Mouse (Mus musculus): ENCODE measurements around the gene Tnfsf12. TPM values are rescaled to one million over a fixed set of nuclear protein-coding genes. Genes with fewer than 3 reads are reported as not detected.

Gene Tnfsf12
- 17.2 and 17.8 TPM in 2 replicates for polyA plus RNA-seq (2015; fragmentation: Nextera tagmentation; extraction: Ambion mirVana)

DNA sequence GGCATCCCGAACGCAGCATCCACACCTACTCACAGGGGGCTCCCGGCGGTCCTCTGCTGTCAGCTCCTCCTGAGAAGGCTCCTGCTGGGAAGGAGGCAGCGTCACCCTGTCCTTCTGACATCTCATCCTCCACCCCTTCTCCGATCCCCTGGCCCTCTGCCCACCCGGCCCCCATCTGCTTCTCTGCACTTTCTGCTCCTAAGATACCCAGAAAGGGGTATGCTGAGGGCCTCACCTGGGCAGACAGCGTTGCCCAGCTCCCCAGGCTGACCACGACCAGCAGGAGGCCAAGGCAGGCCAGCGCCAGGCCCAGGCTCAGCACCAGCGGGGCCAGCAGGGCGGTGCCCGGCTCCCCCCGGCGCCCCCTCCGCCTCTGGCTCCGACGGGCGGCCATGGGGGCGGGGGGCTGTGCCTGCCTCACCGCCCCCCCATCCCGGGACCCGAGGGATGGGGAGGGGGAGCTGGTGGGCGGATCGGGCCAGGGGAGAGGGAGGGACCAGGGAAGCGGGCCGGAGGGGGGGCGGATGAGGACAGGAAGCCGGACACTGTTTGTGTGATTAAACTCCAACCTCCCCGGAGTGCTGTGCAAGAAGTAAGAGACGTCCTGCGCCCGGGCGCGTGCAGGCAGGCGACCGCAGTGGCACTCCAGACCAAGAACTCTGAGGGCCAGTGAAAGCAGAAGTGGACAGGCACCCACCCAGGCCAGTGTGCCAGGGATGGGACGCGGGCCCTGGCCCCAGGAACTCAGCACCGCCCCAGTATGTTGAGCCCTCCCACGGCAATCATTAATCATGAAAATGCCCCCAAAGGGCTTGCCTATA, at the start of gene Tnfsf12, which contains the start of gene Tnfsfm13:
TSS of gene Tnfsf12 (minus strand) at position 489 of the 821 bp plus-strand sequence.
TSS of gene Tnfsfm13 (minus strand) at position 738 of the 821 bp plus-strand sequence.

DNA sequence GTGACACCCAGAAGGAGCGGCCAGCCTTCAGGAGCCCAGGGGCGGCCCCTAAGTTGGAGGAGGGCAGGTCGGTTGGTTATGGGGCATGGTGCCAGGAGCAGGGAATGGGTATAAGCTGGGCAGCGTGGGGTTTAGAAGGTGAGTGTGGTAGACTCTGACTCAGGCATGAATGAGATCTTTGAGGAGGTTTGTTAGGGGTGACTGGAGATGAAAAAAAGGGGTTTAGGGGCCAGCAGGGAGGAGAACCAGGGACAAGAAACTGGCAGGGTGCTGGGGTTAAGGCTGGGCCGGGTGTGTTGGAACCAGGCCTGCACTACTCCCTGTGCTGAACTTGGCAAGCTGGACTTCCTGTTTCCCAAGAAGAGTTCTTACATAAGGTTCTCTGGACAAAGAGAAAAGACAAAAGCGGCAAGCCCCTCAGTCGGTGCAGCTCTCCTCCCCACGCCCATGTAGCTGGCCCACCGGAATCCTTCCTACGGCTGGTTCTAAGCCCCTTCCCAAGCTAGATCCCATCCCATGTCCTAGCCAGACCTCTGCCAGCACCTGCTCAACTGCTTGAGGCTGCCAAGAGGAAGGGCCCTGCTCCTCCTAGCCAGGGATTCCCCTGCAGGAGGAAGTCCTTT, 10.0 kb downstream of the Tnfsf12 start, which contains the start of gene Tnfsf13:
TSS of gene Tnfsf13 (minus strand) at position 259 of the 623 bp plus-strand sequence.

DNA sequence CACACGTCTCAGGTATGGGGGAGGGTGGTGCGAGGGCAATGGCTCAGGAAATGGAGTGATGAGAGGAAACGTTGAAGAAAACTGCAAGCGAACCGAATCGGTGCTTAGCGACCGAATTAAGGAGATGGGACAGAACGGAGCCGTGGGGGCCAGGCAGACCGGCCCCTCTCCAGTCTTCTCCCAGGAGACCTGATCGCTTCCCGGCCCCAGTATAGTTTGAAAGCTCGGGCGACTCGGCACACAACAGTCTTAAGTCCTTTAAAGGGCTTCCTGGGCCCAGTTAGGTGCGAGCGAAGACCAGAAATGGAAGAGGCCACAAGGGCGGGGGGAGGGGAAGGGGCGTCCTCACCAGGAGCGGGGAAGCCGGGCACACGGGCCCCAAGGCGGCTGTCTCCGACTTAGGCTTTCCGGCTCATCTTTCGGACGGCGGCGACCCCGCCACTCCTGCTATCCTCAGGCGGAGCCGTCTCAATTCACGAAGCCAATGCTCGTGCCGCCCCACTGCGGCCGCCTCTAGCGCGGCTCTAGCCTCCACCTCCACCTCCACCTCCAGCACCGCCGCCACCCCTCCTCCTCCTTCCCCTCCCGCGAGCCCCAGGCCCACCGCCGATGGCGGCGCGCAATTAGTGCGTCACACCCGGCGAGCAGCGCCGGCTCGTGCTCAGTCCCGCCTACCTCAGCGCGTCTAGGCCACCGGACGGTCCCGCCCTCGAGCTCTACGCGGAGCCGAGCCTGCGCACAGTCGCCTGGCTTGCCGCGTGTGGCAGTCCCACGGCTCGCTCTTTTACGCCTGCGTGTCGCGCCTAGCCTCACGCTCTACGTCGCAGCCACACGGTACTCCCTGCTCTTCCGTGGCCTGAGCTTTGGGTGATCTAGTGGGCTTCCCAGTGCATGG, 14.1 kb downstream of the Tnfsf12 start, which contains the start of gene Senp3:
TSS of gene Senp3 (minus strand) at position 771 of the 895 bp plus-strand sequence.

DNA sequence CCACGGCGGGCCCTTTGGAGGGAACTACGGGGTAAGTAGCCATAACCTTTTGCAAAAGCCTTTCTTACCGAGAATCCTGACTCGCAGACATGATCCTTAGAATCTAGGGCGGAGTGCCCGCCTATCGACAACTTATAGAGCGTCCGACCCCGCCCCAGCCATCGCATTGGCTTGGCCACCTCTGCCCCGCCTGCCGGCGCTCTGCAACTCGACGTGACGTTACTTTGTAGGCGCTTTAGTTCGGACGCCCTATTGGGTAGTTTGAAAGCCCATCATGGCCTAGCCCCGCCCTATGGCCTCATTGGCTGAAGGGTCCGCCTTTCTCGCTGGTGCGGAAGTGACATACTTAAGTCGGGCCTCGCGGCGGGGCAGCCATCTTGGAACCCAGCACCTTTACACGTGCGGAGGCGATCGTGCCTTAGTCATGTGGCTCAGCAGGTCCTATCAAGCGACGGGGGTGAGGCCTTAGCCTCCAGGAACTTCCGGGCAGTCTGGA, 23.4 kb downstream of the Tnfsf12 start, which contains the start of gene Eif4a1:
TSS of gene Eif4a1 (minus strand) at position 213 of the 496 bp plus-strand sequence.

DNA sequence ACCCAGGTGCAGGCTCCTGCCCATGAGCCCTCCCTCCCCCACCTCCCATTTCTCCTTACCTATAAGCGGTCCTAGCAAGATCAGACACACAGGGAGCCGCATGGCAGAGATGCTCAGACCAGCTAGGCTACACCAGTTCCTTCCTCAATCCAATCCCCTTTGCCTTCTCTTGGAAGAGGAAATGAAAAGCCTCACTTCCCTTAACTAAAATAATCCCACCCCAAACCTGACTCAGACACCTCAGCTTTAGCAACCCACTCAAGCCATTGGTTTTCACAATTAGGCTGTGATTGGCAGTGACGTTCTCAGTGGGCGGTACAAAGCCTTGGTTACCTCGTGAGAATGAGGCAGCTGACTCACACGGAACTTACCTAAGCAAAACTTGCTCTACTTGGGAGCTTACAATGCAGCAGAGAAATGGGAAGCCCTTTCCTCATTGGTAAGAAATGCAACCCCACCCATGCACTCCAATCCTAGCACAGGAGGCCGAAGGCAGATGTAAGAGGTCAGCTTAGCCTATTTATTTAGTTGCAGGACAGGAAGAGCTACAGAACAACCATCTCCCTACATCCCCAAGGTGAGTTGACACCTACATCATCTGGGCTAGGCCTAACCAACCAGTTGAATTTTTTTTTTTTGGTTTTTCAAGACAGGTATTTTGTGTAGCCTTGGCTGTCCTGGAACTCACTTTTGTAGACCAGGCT, 29.5 kb downstream of the Tnfsf12 start, which contains the start of gene Cd68:
TSS of gene Cd68 (minus strand) at position 193 of the 704 bp plus-strand sequence.

DNA sequence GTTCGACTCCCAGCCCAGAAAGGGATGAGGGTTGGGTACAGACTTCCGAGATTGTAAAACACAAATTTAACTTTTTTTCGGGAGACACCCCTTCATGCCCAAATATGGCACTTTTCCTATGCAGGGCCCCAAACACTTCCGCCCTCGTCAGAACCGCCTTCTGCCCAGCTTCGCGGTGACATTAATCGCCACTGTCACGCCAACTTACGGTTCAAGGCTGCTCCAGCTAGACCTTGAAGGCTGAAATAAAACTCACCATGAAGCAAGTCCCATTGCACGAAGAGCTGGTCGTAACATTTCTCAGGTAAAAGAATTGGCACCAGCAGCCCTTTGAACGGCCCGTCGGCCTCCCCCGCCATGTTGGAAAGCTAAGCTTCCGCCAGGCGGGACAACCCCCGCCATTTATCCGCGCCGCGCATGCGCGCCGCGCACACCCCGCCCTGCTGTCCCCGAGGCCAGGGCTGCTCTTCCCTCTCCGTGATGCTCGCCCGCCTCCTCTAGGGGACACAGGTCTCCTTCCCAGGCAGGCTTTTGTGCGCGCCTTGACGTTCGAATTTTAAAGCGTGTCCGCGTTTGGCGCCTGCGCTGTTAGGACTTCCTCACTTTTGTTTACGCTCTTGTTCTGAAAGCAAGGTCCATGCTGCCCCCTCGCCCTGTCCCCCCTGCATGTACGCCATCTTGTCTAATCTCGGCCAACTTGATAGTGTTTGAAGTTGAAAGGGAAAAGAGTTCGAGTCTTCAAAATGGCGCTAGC, 33.3 kb downstream of the Tnfsf12 start, which contains the start of gene Mpdu1:
TSS of gene Mpdu1 (minus strand) at position 430 of the 754 bp plus-strand sequence.

DNA sequence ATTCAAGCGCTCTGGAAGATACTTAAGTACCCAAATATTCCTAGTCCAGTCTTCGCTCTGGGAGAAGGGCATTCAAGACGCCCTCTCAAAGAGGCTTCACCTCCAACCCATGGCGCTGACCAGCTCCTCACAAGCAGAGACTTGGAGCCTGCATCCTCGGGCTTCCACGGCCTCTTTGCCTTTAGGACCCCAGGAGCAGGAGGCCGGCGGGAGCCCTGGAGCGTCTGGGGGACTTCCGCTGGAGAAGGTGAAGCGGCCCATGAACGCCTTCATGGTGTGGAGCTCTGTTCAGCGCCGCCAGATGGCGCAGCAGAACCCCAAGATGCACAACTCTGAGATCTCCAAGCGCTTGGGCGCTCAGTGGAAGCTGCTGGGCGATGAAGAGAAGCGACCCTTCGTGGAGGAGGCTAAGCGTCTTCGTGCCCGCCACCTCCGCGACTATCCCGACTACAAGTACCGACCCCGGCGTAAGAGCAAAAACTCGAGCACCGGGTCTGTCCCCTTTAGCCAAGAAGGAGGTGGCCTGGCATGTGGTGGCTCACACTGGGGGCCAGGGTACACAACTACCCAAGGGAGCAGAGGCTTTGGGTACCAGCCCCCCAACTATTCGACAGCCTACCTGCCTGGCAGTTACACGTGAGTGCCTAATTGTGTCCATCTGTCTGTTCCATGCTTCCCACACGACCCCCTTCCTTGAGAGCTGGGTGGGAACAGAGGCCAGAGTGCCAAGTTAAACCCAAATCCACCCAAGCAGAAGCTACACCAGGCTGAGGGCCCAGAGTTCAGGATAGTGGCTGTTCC, 40.2 kb downstream of the Tnfsf12 start, which contains the start of gene Sox15:
TSS of gene Sox15 (plus strand) at position 51 of the 801 bp plus-strand sequence.

MicroRNA genes within 50 kb of the gene (microRNA counts, 519-probe panel; counts per million panel counts)
- not detected for microRNA mmu-miR-1934

Small RNA genes lying within 50 kb of the gene (microRNA-seq; reads per million reads assigned to microRNA genes)
- 2.5 reads per million for gene Mir1934

Other genes starting within 250 kb of the Tnfsf12 start
- gene Dnah2, start 146.7 kb downstream of the Tnfsf12 start, polyA plus RNA-seq (2015; fragmentation: Nextera tagmentation; extraction: Ambion mirVana) = 0.13 and 0.16 TPM in 2 replicates
- 3.4 and 3.7 TPM in 2 replicates for gene Efnb3, start 135.6 kb downstream of the Tnfsf12 start, polyA plus RNA-seq (2015; fragmentation: Nextera tagmentation; extraction: Ambion mirVana)
- 8.2 and 8.8 TPM in 2 replicates for gene Wrap53, start 115.6 kb downstream of the Tnfsf12 start, polyA plus RNA-seq (2015; fragmentation: Nextera tagmentation; extraction: Ambion mirVana)
- gene Trp53, start 115.5 kb downstream of the Tnfsf12 start, polyA plus RNA-seq (2015; fragmentation: Nextera tagmentation; extraction: Ambion mirVana) = 44.4 and 46.3 TPM in 2 replicates
- gene Atp1b2, start 89.9 kb downstream of the Tnfsf12 start, polyA plus RNA-seq (2015; fragmentation: Nextera tagmentation; extraction: Ambion mirVana) = 13.2 and 14.4 TPM in 2 replicates
- not detected in 2 replicates for gene Shbg, start 77.9 kb downstream of the Tnfsf12 start, polyA plus RNA-seq (2015; fragmentation: Nextera tagmentation; extraction: Ambion mirVana)
- gene Sat2, start 73.8 kb downstream of the Tnfsf12 start, polyA plus RNA-seq (2015; fragmentation: Nextera tagmentation; extraction: Ambion mirVana) = 19.2 and 22.9 TPM in 2 replicates
- gene Fxr2, start 62.9 kb downstream of the Tnfsf12 start, polyA plus RNA-seq (2015; fragmentation: Nextera tagmentation; extraction: Ambion mirVana) = 12.5 and 13.6 TPM in 2 replicates
- gene Sox15, start 40.5 kb downstream of the Tnfsf12 start, polyA plus RNA-seq (2015; fragmentation: Nextera tagmentation; extraction: Ambion mirVana) = 3.2 and 7.1 TPM in 2 replicates
- gene Mpdu1, start 33.2 kb downstream of the Tnfsf12 start, polyA plus RNA-seq (2015; fragmentation: Nextera tagmentation; extraction: Ambion mirVana) = 33.5 and 41.2 TPM in 2 replicates
- 27.9 and 48.1 TPM in 2 replicates for gene Cd68, start 29.7 kb downstream of the Tnfsf12 start, polyA plus RNA-seq (2015; fragmentation: Nextera tagmentation; extraction: Ambion mirVana)
- gene Eif4a1, start 23.4 kb downstream of the Tnfsf12 start, polyA plus RNA-seq (2015; fragmentation: Nextera tagmentation; extraction: Ambion mirVana) = 378 and 433 TPM in 2 replicates
- 46.3 and 49.8 TPM in 2 replicates for gene Senp3, start 13.8 kb downstream of the Tnfsf12 start, polyA plus RNA-seq (2015; fragmentation: Nextera tagmentation; extraction: Ambion mirVana)
- 0.47 and 0.62 TPM in 2 replicates for gene Tnfsf13, start 10.1 kb downstream of the Tnfsf12 start, polyA plus RNA-seq (2015; fragmentation: Nextera tagmentation; extraction: Ambion mirVana)
- 4.7 and 5.4 TPM in 2 replicates for gene Tnfsfm13, start 249 bp upstream of the Tnfsf12 start, polyA plus RNA-seq (2015; fragmentation: Nextera tagmentation; extraction: Ambion mirVana)
- 9.3 and 10.3 TPM in 2 replicates for gene Polr2a, start 62.8 kb upstream of the Tnfsf12 start, polyA plus RNA-seq (2015; fragmentation: Nextera tagmentation; extraction: Ambion mirVana)
- not detected in 2 replicates for gene Slc35g3, start 66.1 kb upstream of the Tnfsf12 start, polyA plus RNA-seq (2015; fragmentation: Nextera tagmentation; extraction: Ambion mirVana)
- gene Zbtb4, start 70.1 kb upstream of the Tnfsf12 start, polyA plus RNA-seq (2015; fragmentation: Nextera tagmentation; extraction: Ambion mirVana) = 3.9 and 4.3 TPM in 2 replicates
- gene Chrnb1, start 100.1 kb upstream of the Tnfsf12 start, polyA plus RNA-seq (2015; fragmentation: Nextera tagmentation; extraction: Ambion mirVana) = 5.9 and 6.9 TPM in 2 replicates
- 0.78 and 0.86 TPM in 2 replicates for gene Fgf11, start 106.0 kb upstream of the Tnfsf12 start, polyA plus RNA-seq (2015; fragmentation: Nextera tagmentation; extraction: Ambion mirVana)
- 13.7 TPM in 2 replicates for gene Tmem102, start 109.8 kb upstream of the Tnfsf12 start, polyA plus RNA-seq (2015; fragmentation: Nextera tagmentation; extraction: Ambion mirVana)
- not detected in 2 replicates for gene Gm39566, start 119.4 kb upstream of the Tnfsf12 start, polyA plus RNA-seq (2015; fragmentation: Nextera tagmentation; extraction: Ambion mirVana)
- not detected in 2 replicates for gene Spem2, start 122.6 kb upstream of the Tnfsf12 start, polyA plus RNA-seq (2015; fragmentation: Nextera tagmentation; extraction: Ambion mirVana)
- 0.25 TPM in 1 of 2 replicates, not detected in the other for gene Spem1, start 126.3 kb upstream of the Tnfsf12 start, polyA plus RNA-seq (2015; fragmentation: Nextera tagmentation; extraction: Ambion mirVana)
- 3.0 and 3.5 TPM in 2 replicates for gene Nlgn2, start 141.9 kb upstream of the Tnfsf12 start, polyA plus RNA-seq (2015; fragmentation: Nextera tagmentation; extraction: Ambion mirVana)
- 421 and 430 TPM in 2 replicates for gene Tmem256, start 142.7 kb upstream of the Tnfsf12 start, polyA plus RNA-seq (2015; fragmentation: Nextera tagmentation; extraction: Ambion mirVana)
- 94.6 and 111 TPM in 2 replicates for gene Plscr3, start 150.5 kb upstream of the Tnfsf12 start, polyA plus RNA-seq (2015; fragmentation: Nextera tagmentation; extraction: Ambion mirVana)
- gene Tnk1, start 162.9 kb upstream of the Tnfsf12 start, polyA plus RNA-seq (2015; fragmentation: Nextera tagmentation; extraction: Ambion mirVana) = 6.2 and 6.4 TPM in 2 replicates
- gene Tmem95, start 182.2 kb upstream of the Tnfsf12 start, polyA plus RNA-seq (2015; fragmentation: Nextera tagmentation; extraction: Ambion mirVana) = not detected in 2 replicates
- gene Kctd11, start 185.6 kb upstream of the Tnfsf12 start, polyA plus RNA-seq (2015; fragmentation: Nextera tagmentation; extraction: Ambion mirVana) = 9.2 and 10.3 TPM in 2 replicates
- gene Acap1, start 199.7 kb upstream of the Tnfsf12 start, polyA plus RNA-seq (2015; fragmentation: Nextera tagmentation; extraction: Ambion mirVana) = 0.14 and 0.47 TPM in 2 replicates
- 2.4 and 2.8 TPM in 2 replicates for gene 2810408A11Rik, start 205.1 kb upstream of the Tnfsf12 start, polyA plus RNA-seq (2015; fragmentation: Nextera tagmentation; extraction: Ambion mirVana)
- gene Neurl4, start 205.2 kb upstream of the Tnfsf12 start, polyA plus RNA-seq (2015; fragmentation: Nextera tagmentation; extraction: Ambion mirVana) = 3.3 and 4.0 TPM in 2 replicates
- 40.4 and 40.8 TPM in 2 replicates for gene Gps2, start 218.0 kb upstream of the Tnfsf12 start, polyA plus RNA-seq (2015; fragmentation: Nextera tagmentation; extraction: Ambion mirVana)
- gene Eif5a, start 226.1 kb upstream of the Tnfsf12 start, polyA plus RNA-seq (2015; fragmentation: Nextera tagmentation; extraction: Ambion mirVana) = 1,055 and 1,123 TPM in 2 replicates
- 0.54 and 1.3 TPM in 2 replicates for gene Ybx2, start 239.9 kb upstream of the Tnfsf12 start, polyA plus RNA-seq (2015; fragmentation: Nextera tagmentation; extraction: Ambion mirVana)

Measured in urinary bladder, postnatal 0 days (tissue).